Mouse (Mus musculus) lung, adult 2 months (tissue): ENCODE measurements around the gene Lgals7.

Experiments used
- CTCF ChIP-seq: fragments of 200-500 bp; IDR thresholded peaks from 2 replicates; pipeline ENCODE4 v1.5.1; 2011; ENCODE audit warnings: mild to moderate bottlenecking, low read length, control low read depth; ENCODE audit not compliant: insufficient read depth
- POLR2A ChIP-seq: fragments of 200-500 bp; IDR thresholded peaks from 2 replicates; pipeline ENCODE4 v1.6.1; 2011; ENCODE audit warnings: low read depth, mild to moderate bottlenecking, control low read depth, low read length, borderline replicate concordance; ENCODE audit errors: extremely low read depth

GRCm38 (mm10) chr7:28886486-28886885 is 22.8 kb downstream of the Lgals7 start:
- TF ChIP-seq POLR2A (no peak), CTCF (no peak)
